Mouse (Mus musculus): ENCODE data around the gene Chmp1a.
"Not testable (repeated sequence)": the region's sequence is repeated elsewhere in the genome, so short reads cannot be mapped to it uniquely, and the experiment has no call there.

DNA sequence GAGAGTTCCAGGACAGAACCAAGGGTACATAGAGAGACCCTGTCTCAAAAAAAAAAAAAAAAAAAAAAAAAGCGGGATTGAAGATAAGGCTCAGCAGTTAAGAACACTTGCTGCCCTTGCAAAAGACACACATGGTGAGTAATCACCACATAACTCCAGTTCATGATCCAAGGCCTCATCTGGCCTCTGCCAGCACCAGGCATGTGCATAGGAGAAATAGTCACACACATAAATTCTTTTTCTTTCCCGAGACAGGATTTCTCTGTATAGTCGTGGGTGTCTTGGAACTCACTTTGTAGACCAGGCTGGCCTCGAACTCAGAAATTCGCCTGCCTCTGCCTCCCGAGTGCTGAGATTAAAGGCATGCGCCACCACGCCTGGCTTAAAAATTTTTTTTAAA lies 45.0 kb upstream of the Chmp1a start:
- not testable (repeated sequence) for TF ChIP-seq MAX (IDR thresholded peaks at IDR 0.05; ENCODE audit: low read depth); POLR2A (IDR thresholded peaks at IDR 0.05; ENCODE audit: insufficient read length, low read depth); E2F4 (IDR thresholded peaks at IDR 0.05; ENCODE audit: insufficient read depth); TCF12 (IDR thresholded peaks at IDR 0.05; ENCODE audit: insufficient read depth, poor library complexity, severe bottlenecking); SRF (IDR thresholded peaks at IDR 0.05; ENCODE audit: control insufficient read depth, insufficient read length, low read depth); USF1 (IDR thresholded peaks at IDR 0.05; ENCODE audit: low read depth); MYOD1 (IDR thresholded peaks at IDR 0.05; ENCODE audit: control insufficient read depth in 1 of 3, insufficient read length in 2 of 3, low read depth in 2 of 3); CEBPB (IDR thresholded peaks at IDR 0.05; ENCODE audit: insufficient read depth, poor library complexity, severe bottlenecking); POLR2AphosphoS2 (IDR thresholded peaks at IDR 0.05; ENCODE audit: insufficient read length, low read depth); MYOG (IDR thresholded peaks at IDR 0.05; ENCODE audit: control insufficient read depth in 1 of 3, insufficient read depth in 1 of 3, insufficient read length in 2 of 3, low read depth in 2 of 3); TCF3 (IDR thresholded peaks at IDR 0.05; ENCODE audit: insufficient read length, low read depth); REST (IDR thresholded peaks at IDR 0.05; ENCODE audit: insufficient read depth, insufficient read length)

Data from myocyte (in vitro differentiated cells).